Mouse (Mus musculus) midbrain, embryonic 16.5 days (tissue): ENCODE measurements around the gene C1qtnf6. TPM values are rescaled to one million over a fixed set of nuclear protein-coding genes. Genes with fewer than 3 reads are reported as not detected.

Experiments
- ATAC-seq: fragments of 200-750 bp; cut with Nextera tagmentation; 2 replicates; pipeline ENCODE4 v1.8.0; 2017; ENCODE audit warnings: moderate TSS enrichment
- H3K27ac ChIP-seq: fragments of 300-500 bp; sonication (generic); 2 replicates; pipeline ENCODE4 v1.5.1; 2014; ENCODE audit warnings: mild to moderate bottlenecking, low read length, mixed read lengths
- H3K27me3 ChIP-seq: fragments of 300-500 bp; sonication (generic); 2 replicates; pipeline ENCODE4 v1.6.1; 2014; ENCODE audit warnings: low read depth, low read length, mixed read lengths; ENCODE audit not compliant: control insufficient read depth, insufficient read depth
- H3K36me3 ChIP-seq: fragments of 300-500 bp; sonication (generic); 2 replicates; pipeline ENCODE4 v1.6.1; 2014; ENCODE audit warnings: mild to moderate bottlenecking, low read length, moderate library complexity, mixed read lengths; ENCODE audit not compliant: control insufficient read depth, insufficient read depth
- H3K4me1 ChIP-seq: fragments of 300-500 bp; sonication (generic); 2 replicates; pipeline ENCODE4 v1.6.1; 2014; ENCODE audit warnings: mild to moderate bottlenecking, low read length, mixed read lengths; ENCODE audit not compliant: control insufficient read depth, insufficient read depth
- H3K4me2 ChIP-seq: fragments of 300-500 bp; sonication (generic); 2 replicates; pipeline ENCODE4 v1.6.1; 2014; ENCODE audit warnings: mild to moderate bottlenecking, low read length, mixed read lengths
- H3K4me3 ChIP-seq: fragments of 300-500 bp; sonication (generic); 2 replicates; pipeline ENCODE4 v1.5.1; 2014; ENCODE audit warnings: low read depth, mild to moderate bottlenecking, low read length, moderate library complexity, mixed read lengths
- H3K9ac ChIP-seq: fragments of 300-500 bp; sonication (generic); 2 replicates; pipeline ENCODE4 v1.6.1; 2014; ENCODE audit warnings: low read depth, low read length, mixed read lengths
- H3K9me3 ChIP-seq: fragments of 300-500 bp; sonication (generic); replicated peaks from 2 replicates; pipeline ENCODE4 v1.6.1; 2014; ENCODE audit warnings: mild to moderate bottlenecking, low read length, mixed read lengths; ENCODE audit not compliant: control insufficient read depth, poor library complexity, severe bottlenecking
- WGBS: fragments of 180-500 bp; shearing (Covaris S2); extraction: QIAGEN DNeasy Blood & Tissue Kit; methylation state at CpG from one replicate; pipeline ENCODE4 v1.1.7; 2014; 5-methylcytosine and 5-hydroxymethylcytosine counted together
- polyA plus RNA-seq: library from polyadenylated mRNA; unstranded; fragments of >200 nt; fragmentation: Nextera tagmentation; extraction: Ambion mirVana; gene quantifications from 2 replicates; pipeline ENCODE4 v1.2.1, GENCODE M21; 2015

C1qtnf6 gene
- polyA plus RNA-seq, 1 experiment from 2014 or later = 7.8 TPM

- no peak for ATAC-seq
- Histone ChIP-seq H3K9ac (no peak overlapping the region), H3K9me3 (peaks cover 2% of the 10 kb centered on the region; the same call in 1 of the 2 replicates), H3K27me3 (no peaks in the 10 kb centered on the region; the same call in 1 of the 2 replicates), H3K27ac (0 out of 2 replicates have a peak overlapping the region, but pooled peaks have one; percentile 1), H3K4me2 (no peak overlapping the region), H3K4me1 (peaks cover 9% of the 10 kb centered on the region), H3K4me3 (no peak overlapping the region), H3K36me3 (no peaks in the 10 kb centered on the region)
- WGBS = 43% methylated on average over 5 of the region's 5 CpGs
Measured at GRCm38 (mm10) chr15:78547415-78548335, 16.5 kb upstream of the C1qtnf6 start.

GRCm38 (mm10) chr15:78546060-78546459, 14.8 kb upstream of the C1qtnf6 start:
- ATAC-seq = no peak
- H3K4me3 ChIP-seq = no peak overlapping the region
- no peaks in the 10 kb centered on the region for H3K9me3 ChIP-seq
- WGBS = 85% methylated on average over 4 of the region's 4 CpGs
- H3K36me3 ChIP-seq = no peaks in the 10 kb centered on the region
- no peak overlapping the region for H3K4me2 ChIP-seq
- no peak overlapping the region for H3K9ac ChIP-seq
- no peak overlapping the region for H3K27ac ChIP-seq
- peaks cover 9% of the 10 kb centered on the region for H3K4me1 ChIP-seq
- H3K27me3 ChIP-seq = no peaks in the 10 kb centered on the region; the same call in 1 of the 2 replicates

GRCm38 (mm10) chr15:78544561-78545001, 13.4 kb upstream of the C1qtnf6 start, which contains the start of gene Sstr3:
Gene Sstr3 (minus strand): TSS chr15:78544685.
- no peak within 1 kb of the TSS for H3K27ac ChIP-seq
- 0 out of 2 replicates have a peak, but pooled peaks have one; percentile 15 for ATAC-seq

GRCm38 (mm10) chr15:78544041-78544440, 12.8 kb upstream of the C1qtnf6 start:
- ATAC-seq = no peak
- Histone ChIP-seq H3K4me2 (no peak overlapping the region), H3K36me3 (no peaks in the 10 kb centered on the region), H3K27ac (no peak overlapping the region), H3K9ac (no peak overlapping the region; the same call in 1 of the 2 replicates), H3K27me3 (no peaks in the 10 kb centered on the region; the same call in 1 of the 2 replicates), H3K9me3 (no peaks in the 10 kb centered on the region), H3K4me1 (peaks cover 9% of the 10 kb centered on the region), H3K4me3 (no peak overlapping the region)
- WGBS = 82% methylated on average over 15 of the region's 15 CpGs

More at GRCm38 (mm10) chr15:78544561-78545001, 13.4 kb upstream of the C1qtnf6 start, which contains the start of gene Sstr3:
- H3K4me3 ChIP-seq = no peak within 1 kb of the TSS; the same call in 1 of the 2 replicates
- peaks cover 9% of the 10 kb centered on the region for H3K4me1 ChIP-seq
- H3K9ac ChIP-seq = peak within 1 kb of the TSS; percentile 60
- H3K27me3 ChIP-seq = no peaks in the 10 kb centered on the region; the same call in 1 of the 2 replicates
- 6% methylated on average over 14 of the region's 14 CpGs for WGBS
- H3K9me3 ChIP-seq = no peaks in the 10 kb centered on the region
- no peaks in the 10 kb centered on the region for H3K36me3 ChIP-seq
- peak within 1 kb of the TSS; percentile 49 for H3K4me2 ChIP-seq

- ATAC-seq = no peak
- Histone ChIP-seq H3K4me3 (no peak overlapping the region), H3K9me3 (no peaks in the 10 kb centered on the region), H3K4me1 (peaks cover 9% of the 10 kb centered on the region), H3K36me3 (no peaks in the 10 kb centered on the region), H3K9ac (no peak overlapping the region), H3K27me3 (no peaks in the 10 kb centered on the region; the same call in 1 of the 2 replicates), H3K27ac (no peak overlapping the region), H3K4me2 (no peak overlapping the region)
- WGBS = 67% methylated on average over 7 of the region's 7 CpGs
Measured at GRCm38 (mm10) chr15:78542767-78543303, 11.6 kb upstream of the C1qtnf6 start.

GRCm38 (mm10) chr15:78542098-78542766, 11.0 kb upstream of the C1qtnf6 start:
- Histone ChIP-seq H3K27ac (no peak overlapping the region), H3K27me3 (no peaks in the 10 kb centered on the region; the same call in 1 of the 2 replicates), H3K4me2 (no peak overlapping the region), H3K9ac (no peak overlapping the region), H3K9me3 (no peaks in the 10 kb centered on the region), H3K36me3 (no peaks in the 10 kb centered on the region), H3K4me1 (peaks cover 9% of the 10 kb centered on the region), H3K4me3 (no peak overlapping the region)
- 85% methylated on average over 3 of the region's 3 CpGs for WGBS
- no peak for ATAC-seq

- Histone ChIP-seq H3K4me2 (no peak overlapping the region), H3K36me3 (no peaks in the 10 kb centered on the region), H3K4me3 (no peak overlapping the region), H3K27me3 (no peaks in the 10 kb centered on the region; the same call in 1 of the 2 replicates), H3K9ac (no peak overlapping the region), H3K27ac (no peak overlapping the region), H3K4me1 (peaks cover 9% of the 10 kb centered on the region), H3K9me3 (no peaks in the 10 kb centered on the region)
- 61% methylated on average over 3 of the region's 3 CpGs for WGBS
- no peak for ATAC-seq
Measured at GRCm38 (mm10) chr15:78541606-78542005, 10.4 kb upstream of the C1qtnf6 start.

- 68% methylated on average over 3 of the region's 3 CpGs for WGBS
- no peaks in the 10 kb centered on the region for H3K36me3 ChIP-seq
- ATAC-seq = no peak
Measured at GRCm38 (mm10) chr15:78541036-78541435, 9.8 kb upstream of the C1qtnf6 start.

More at GRCm38 (mm10) chr15:78541036-78541435, 9.8 kb upstream of the C1qtnf6 start:
- H3K4me3 ChIP-seq = no peak overlapping the region
- H3K4me2 ChIP-seq = no peak overlapping the region
- no peak overlapping the region for H3K27ac ChIP-seq
- no peaks in the 10 kb centered on the region; the same call in 1 of the 2 replicates for H3K27me3 ChIP-seq
- H3K4me1 ChIP-seq = peaks cover 11% of the 10 kb centered on the region
- 0 out of 2 replicates have a peak overlapping the region, but pooled peaks have one; percentile 8 for H3K9ac ChIP-seq
- no peaks in the 10 kb centered on the region for H3K9me3 ChIP-seq
